Mouse (Mus musculus): ENCODE measurements around the gene Gm20388.

- TF ChIP-seq CTCF (conservative IDR thresholded peaks at IDR 0.05; ENCODE audit: insufficient read depth, insufficient read length, low read depth, low read length) = no peak
- no peak for TF ChIP-seq POLR2A (IDR thresholded peaks at IDR 0.05; ENCODE audit: low read depth, low read length)
Observed at GRCm38 (mm10) chr8:121683083-121683832, 1772.6 kb downstream of the Gm20388 start.

Data from kidney, adult 2 months (tissue).